ENCODE assay signal across 9 mouse cellular contexts in genomic region chr6:29263650-29264455, GRCm38 (mm10). TPM values are rescaled to one million over a fixed set of nuclear protein-coding genes. Genes with fewer than 3 reads are reported as not detected.
DNase-seq lines count a peak whose midpoint lies in the region; TF ChIP-seq lines count a peak whose summit lies in the region.
"Had no signal": no experiment of that assay in that cellular context is flagged by ENCODE, and none has a peak within 500 bp of the region (broad histone marks: within the 10 kb centered on the region; RNA-seq: fewer than 3 reads in every experiment).

No protein-coding gene starts in this region.

- H3K4me3 ChIP-seq in lung, adult 2 months (replicated peaks; ENCODE audit: extremely low read depth, low read depth, low read length), result no peak overlapping the region

- H3K4me1 ChIP-seq in lung, adult 2 months (ENCODE audit: control insufficient read depth, insufficient read depth, low read length), result peaks cover 3% of the 10 kb centered on the region

- intact Hi-C loops in heart, postnatal 10 days (cut with DNase I), result no loop called here
- intact Hi-C loops in left cerebral cortex, postnatal 10 days (cut with DNase I), result no loop called here

- TF ChIP-seq POLR2A in lung, adult 2 months (IDR thresholded peaks at IDR 0.05; ENCODE audit: borderline replicate concordance, extremely low read depth, low read depth, low read length), result no peak

- peak; percentile 66 for DNase-seq in adrenal gland, postnatal 10 days
- DNase-seq in adrenal gland, adult 8-10 months, result no peak
- peak; percentile 27 for DNase-seq in adrenal gland, postnatal 25 days
- DNase-seq in heart, postnatal 10 days, result peak; percentile 78 to 82
- DNase-seq in left cerebral cortex, postnatal 10 days (ENCODE audit: extremely low spot score in 1 of 2, low spot score in 2 of 2), result peak; percentile 38 to 73
- DNase-seq in right cerebral cortex, postnatal 36 days (ENCODE audit: low spot score in 2 of 2), result peak; percentile 10 to 25
- no peak for DNase-seq in lung, adult 2 months
- DNase-seq in kidney, postnatal 10 days, result no peak

- TF ChIP-seq CTCF in lung, adult 2 months (IDR thresholded peaks at IDR 0.05; ENCODE audit: insufficient read depth, low read length), result no peak

- 52% methylated on average over 6 of the region's 6 CpGs for WGBS in lung, adult 2 months

RNA-seq across cellular contexts. Expression of gene Hilpda, which starts 8.4 kb away (rescaled TPM):
- 10 to 100 TPM in 1 of 2 experiments, 1 to 10 TPM in 1; 9.5 to 14.1 TPM for total RNA-seq in adrenal gland, postnatal 10 days (2021)
- total RNA-seq in adrenal gland, adult 8-10 months (2022), result 1 to 10 TPM; 4.6 to 9.3 (median 7.7) TPM
- 4.3 and 7.4 TPM in 2 replicates for total RNA-seq in adrenal gland, postnatal 25 days (2021)
- total RNA-seq in heart, postnatal 10 days (2021), result 1 to 10 TPM; 7.3 to 9.8 TPM
- 1 to 10 TPM; 6.1 to 6.2 TPM for total RNA-seq in left cerebral cortex, postnatal 10 days (2021)
- polyA plus RNA-seq in lung, adult 2 months (2012; rRNA removed), result 154 and 155 TPM in 2 replicates

RNA-seq across cellular contexts. Expression of gene Fam71f2, which starts 15.5 kb away (rescaled TPM):
- under 1 TPM in 1 of 2 experiments, not detected in 1; 0.70 TPM for total RNA-seq in adrenal gland, postnatal 10 days (2021)
- total RNA-seq in adrenal gland, adult 8-10 months (2022), result under 1 TPM in 1 of 4 experiments, not detected in 3; 0.23 TPM
- 0.33 TPM in 1 of 2 replicates, not detected in the other for total RNA-seq in adrenal gland, postnatal 25 days (2021)
- total RNA-seq in heart, postnatal 10 days (2021), result not detected
- total RNA-seq in left cerebral cortex, postnatal 10 days (2021), result under 1 TPM in 1 of 2 experiments, not detected in 1; 0.43 TPM
- polyA plus RNA-seq in lung, adult 2 months (2012; rRNA removed), result 5.3 and 5.6 TPM in 2 replicates
- total RNA-seq: hematopoietic stem cell, adult 5-6 weeks had no signal

RNA-seq across cellular contexts. Expression of gene Impdh1, which starts 47.7 kb away (rescaled TPM):
- 100 to 1,000 TPM; 351 to 403 TPM for total RNA-seq in adrenal gland, postnatal 10 days (2021)
- total RNA-seq in adrenal gland, adult 8-10 months (2022), result 10 to 100 TPM; 46.9 to 67.5 (median 53.0) TPM
- 76.4 and 81.1 TPM in 2 replicates for total RNA-seq in adrenal gland, postnatal 25 days (2021)
- total RNA-seq in heart, postnatal 10 days (2021), result 10 to 100 TPM; 35.2 to 41.5 TPM
- 100 to 1,000 TPM; 111 to 112 TPM for total RNA-seq in left cerebral cortex, postnatal 10 days (2021)
- 214 and 217 TPM in 2 replicates for polyA plus RNA-seq in lung, adult 2 months (2012; rRNA removed)

RNA-seq across cellular contexts. Expression of gene Fam71f1, which starts 55.1 kb away (rescaled TPM):
- total RNA-seq in adrenal gland, postnatal 10 days (2021), result not detected
- total RNA-seq in adrenal gland, adult 8-10 months (2022), result not detected
- total RNA-seq in adrenal gland, postnatal 25 days (2021), result not detected in 2 replicates
- not detected for total RNA-seq in heart, postnatal 10 days (2021)
- not detected for total RNA-seq in left cerebral cortex, postnatal 10 days (2021)
- polyA plus RNA-seq in lung, adult 2 months (2012; rRNA removed), result 0.08 TPM in 1 of 2 replicates, not detected in the other
- total RNA-seq: hematopoietic stem cell, adult 5-6 weeks had no signal

Comparison
In these comparisons a context has a peak if more than half of its experiments do, and no peak if none do; other contexts are left out.
1. DNase-seq: peak in adrenal gland, postnatal 10 days (single experiment), adrenal gland, postnatal 25 days (single experiment), heart, postnatal 10 days (2 of 2), left cerebral cortex, postnatal 10 days (2 of 2) and right cerebral cortex, postnatal 36 days (2 of 2); none in adrenal gland, adult 8-10 months (single experiment), lung, adult 2 months (single experiment) and kidney, postnatal 10 days (single experiment).